30 mouse cellular contexts compared by ENCODE assay signal in the genomic region with DNA sequence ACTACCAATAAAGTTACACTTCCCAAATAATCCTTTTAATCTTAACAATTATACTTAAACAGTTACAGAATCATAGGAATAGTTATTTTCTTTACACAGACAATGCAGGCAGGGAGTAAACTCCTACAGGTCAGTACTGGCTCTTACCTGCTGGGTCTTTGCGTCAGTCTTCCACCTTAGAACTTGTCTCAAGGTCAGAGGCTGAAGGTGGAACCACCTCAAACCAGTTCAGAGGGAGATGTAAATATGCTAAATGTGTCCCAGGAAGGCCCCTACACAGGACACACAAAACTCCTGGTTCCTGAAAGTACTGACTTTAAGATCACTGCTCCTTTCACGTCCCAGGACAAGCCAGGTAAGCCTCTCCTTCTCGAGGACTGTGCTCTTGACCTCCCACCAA. TPM values are rescaled to one million over a fixed set of nuclear protein-coding genes. Genes with fewer than 3 reads are reported as not detected.
A peak's percentile ranks its signal among the peaks of the same experiment; 100 is the strongest.
DNase-seq lines count a peak whose midpoint lies in the region; ATAC-seq and TF ChIP-seq lines count a peak whose summit lies in the region.
"Had no signal": no experiment of that assay in that cellular context is flagged by ENCODE, and none has a peak within 500 bp of the region (broad histone marks: within the 10 kb centered on the region; RNA-seq: fewer than 3 reads in every experiment).

No protein-coding gene starts in this region.

- H3K36me3 ChIP-seq in kidney, adult 2 months (ENCODE audit: control insufficient read depth, insufficient read depth, low read length) = no peaks in the 10 kb centered on the region
- H3K36me3 ChIP-seq in kidney, embryonic 16.5 days (ENCODE audit: insufficient read depth, low read length) = no peaks in the 10 kb centered on the region
- no peaks in the 10 kb centered on the region for H3K36me3 ChIP-seq in forebrain, embryonic 12.5 days (replicated peaks)
- H3K36me3 ChIP-seq: embryonic facial prominence, embryonic 13.5 days; embryonic facial prominence, embryonic 15.5 days; forebrain, embryonic 10.5 days; forebrain, embryonic 15.5 days had no signal

- no peak for ATAC-seq in kidney, embryonic 16.5 days (ENCODE audit: low FRiP score, low TSS enrichment)
- ATAC-seq in forebrain, embryonic 12.5 days (ENCODE audit: low FRiP score) = no peak
- ATAC-seq: CD4-positive, CD25-positive, alpha-beta regulatory T cell, adult 4 months; forebrain, embryonic 13.5 days; forebrain, embryonic 15.5 days; forebrain, postnatal 0 days had no signal

- no peaks in the 10 kb centered on the region for H3K4me1 ChIP-seq in kidney, adult 2 months (ENCODE audit: control insufficient read depth, insufficient read depth, low read length)
- H3K4me1 ChIP-seq in kidney, embryonic 16.5 days (ENCODE audit: insufficient read depth, low read length) = no peaks in the 10 kb centered on the region
- no peaks in the 10 kb centered on the region for H3K4me1 ChIP-seq in forebrain, embryonic 12.5 days
- H3K4me1 ChIP-seq: embryonic facial prominence, embryonic 13.5 days; embryonic facial prominence, embryonic 15.5 days; forebrain, embryonic 10.5 days; forebrain, embryonic 13.5 days; forebrain, embryonic 15.5 days had no signal

- H3K27ac ChIP-seq in kidney, adult 2 months (ENCODE audit: insufficient read depth, low read depth, low read length) = no peak overlapping the region
- no peak overlapping the region for H3K27ac ChIP-seq in kidney, embryonic 16.5 days (ENCODE audit: low read length)
- H3K27ac ChIP-seq in forebrain, embryonic 12.5 days = no peak overlapping the region
- H3K27ac ChIP-seq: embryonic facial prominence, embryonic 13.5 days; embryonic facial prominence, embryonic 15.5 days; forebrain, embryonic 10.5 days; forebrain, embryonic 13.5 days; forebrain, embryonic 15.5 days had no signal

- H3K27me3 ChIP-seq in kidney, adult 2 months (replicated peaks; ENCODE audit: control insufficient read depth, insufficient read depth, low read length) = no peaks in the 10 kb centered on the region
- no peaks in the 10 kb centered on the region for H3K27me3 ChIP-seq in kidney, embryonic 16.5 days (ENCODE audit: insufficient read depth, low read length)
- H3K27me3 ChIP-seq in forebrain, embryonic 12.5 days = no peaks in the 10 kb centered on the region
- H3K27me3 ChIP-seq: CH12.LX; embryonic facial prominence, embryonic 13.5 days; embryonic facial prominence, embryonic 15.5 days; forebrain, embryonic 13.5 days; forebrain, embryonic 15.5 days had no signal

- no peak overlapping the region for H3K4me3 ChIP-seq in kidney, adult 2 months (ENCODE audit: insufficient read depth, low read depth, low read length)
- H3K4me3 ChIP-seq in kidney, embryonic 16.5 days (ENCODE audit: low read length) = no peak overlapping the region
- no peak overlapping the region for H3K4me3 ChIP-seq in forebrain, embryonic 12.5 days (replicated peaks)
- H3K4me3 ChIP-seq: embryonic facial prominence, embryonic 13.5 days; embryonic facial prominence, embryonic 15.5 days; erythroblast, embryonic 14.5 days; forebrain, embryonic 10.5 days; forebrain, embryonic 13.5 days; forebrain, embryonic 15.5 days had no signal

- DNase-seq in heart, adult 11 months = peak; percentile 46
- DNase-seq in heart, postnatal 36 days = no peak
- DNase-seq in kidney, adult 2 months = peak; percentile 14
- peak; percentile 2 for DNase-seq in kidney, postnatal 14 days
- no peak for DNase-seq in kidney, postnatal 10 days
- DNase-seq in ZHBTc4 (ENCODE audit: low read depth, low spot score) = peak; percentile 79
- DNase-seq: adrenal gland, adult 2 months; adrenal gland, postnatal 14 days; adrenal gland, postnatal 36 days; B cell, adult 2 months; cerebellum, adult 18-20 months; cerebellum, adult 8-10 months; cerebellum, adult 9-11 months; cerebellum, postnatal 14 days; cerebellum, postnatal 36 days; embryo, embryonic 11 days; forebrain, postnatal 0 days had no signal

- TF ChIP-seq POLR2A in kidney, adult 2 months (IDR thresholded peaks at IDR 0.05; ENCODE audit: low read depth, low read length) = no peak

- no peaks in the 10 kb centered on the region for H3K9me3 ChIP-seq in kidney, embryonic 16.5 days (ENCODE audit: low read length)
- no peaks in the 10 kb centered on the region for H3K9me3 ChIP-seq in forebrain, embryonic 12.5 days
- H3K9me3 ChIP-seq: embryonic facial prominence, embryonic 13.5 days; embryonic facial prominence, embryonic 15.5 days; forebrain, embryonic 10.5 days; forebrain, embryonic 13.5 days; forebrain, embryonic 15.5 days had no signal

- no peak for TF ChIP-seq CTCF in kidney, adult 2 months (conservative IDR thresholded peaks at IDR 0.05; ENCODE audit: insufficient read depth, insufficient read length, low read depth, low read length)

- no peak overlapping the region for H3K9ac ChIP-seq in kidney, embryonic 16.5 days (replicated peaks; ENCODE audit: low read length)
- H3K9ac ChIP-seq in forebrain, embryonic 12.5 days = no peak overlapping the region
- H3K9ac ChIP-seq: embryonic facial prominence, embryonic 13.5 days; embryonic facial prominence, embryonic 15.5 days; forebrain, embryonic 13.5 days; forebrain, embryonic 15.5 days; forebrain, postnatal 0 days had no signal

- WGBS in kidney, adult 2 months = 44% methylated on average over 3 of the region's 3 CpGs
- 65% methylated on average over 3 of the region's 3 CpGs for WGBS in kidney, embryonic 16.5 days
- 76% methylated on average over 3 of the region's 3 CpGs for WGBS in forebrain, embryonic 12.5 days

- H3K4me2 ChIP-seq in kidney, embryonic 16.5 days (replicated peaks; ENCODE audit: low read depth, low read length) = no peak overlapping the region
- no peak overlapping the region for H3K4me2 ChIP-seq in forebrain, embryonic 12.5 days
- H3K4me2 ChIP-seq: embryonic facial prominence, embryonic 13.5 days; embryonic facial prominence, embryonic 15.5 days; forebrain, embryonic 13.5 days; forebrain, embryonic 15.5 days had no signal

- intact Hi-C loops in heart, postnatal 36 days (cut with DNase I) = no loop called here

RNA-seq across cellular contexts. Expression of a gene that starts 19.5 kb away (rescaled TPM):
- total RNA-seq in heart, postnatal 36 days (2021) = not detected
- 0.14 and 0.22 TPM in 2 replicates for polyA plus RNA-seq in kidney, adult 2 months (2012; rRNA removed)
- polyA plus RNA-seq in kidney, embryonic 16.5 days (2015; fragmentation: Nextera tagmentation; extraction: Ambion mirVana) = 0.67 and 0.85 TPM in 2 replicates
- 0.38 and 0.70 TPM in 2 replicates for polyA plus RNA-seq in forebrain, embryonic 12.5 days (2016; fragmentation: Nextera tagmentation; extraction: Ambion mirVana)
- total RNA-seq: adrenal gland, adult 2 months; adrenal gland, postnatal 14 days; adrenal gland, postnatal 36 days; CH12.LX; common myeloid progenitor, adult 5-6 weeks; MEL had no signal
- polyA plus RNA-seq: CD4-positive, CD25-positive, alpha-beta regulatory T cell, adult 4 months; erythroblast, embryonic 14.5 days had no signal

RNA-seq across cellular contexts. Expression of a gene that starts 37.0 kb away (rescaled TPM):
- total RNA-seq in heart, postnatal 36 days (2021) = 10 to 100 TPM; 19.9 to 22.4 TPM
- 21.4 and 27.9 TPM in 2 replicates for polyA plus RNA-seq in kidney, adult 2 months (2012; rRNA removed)
- polyA plus RNA-seq in kidney, embryonic 16.5 days (2015; fragmentation: Nextera tagmentation; extraction: Ambion mirVana) = 59.4 and 75.7 TPM in 2 replicates
- polyA plus RNA-seq in forebrain, embryonic 12.5 days (2016; fragmentation: Nextera tagmentation; extraction: Ambion mirVana) = 20.2 and 24.7 TPM in 2 replicates
- total RNA-seq: CH12.LX, MEL had no signal

RNA-seq across cellular contexts. Expression of a gene that starts 40.7 kb away (rescaled TPM):
- not detected for total RNA-seq in heart, postnatal 36 days (2021)
- 0.16 and 0.18 TPM in 2 replicates for polyA plus RNA-seq in kidney, adult 2 months (2012; rRNA removed)
- not detected in 2 replicates for polyA plus RNA-seq in kidney, embryonic 16.5 days (2015; fragmentation: Nextera tagmentation; extraction: Ambion mirVana)
- polyA plus RNA-seq in forebrain, embryonic 12.5 days (2016; fragmentation: Nextera tagmentation; extraction: Ambion mirVana) = 0.10 and 0.19 TPM in 2 replicates
- total RNA-seq: adrenal gland, adult 2 months; adrenal gland, postnatal 14 days; adrenal gland, postnatal 36 days; CH12.LX; common myeloid progenitor, adult 5-6 weeks; MEL had no signal
- polyA plus RNA-seq: CD4-positive, CD25-positive, alpha-beta regulatory T cell, adult 4 months; embryonic facial prominence, embryonic 11.5 days; embryonic facial prominence, embryonic 13.5 days; erythroblast, embryonic 14.5 days; forebrain, embryonic 13.5 days had no signal

RNA-seq across cellular contexts. Expression of a gene that starts 45.2 kb away (rescaled TPM):
- 10 to 100 TPM; 18.1 to 19.0 TPM for total RNA-seq in heart, postnatal 36 days (2021)
- 39.6 and 50.2 TPM in 2 replicates for polyA plus RNA-seq in kidney, adult 2 months (2012; rRNA removed)
- 47.2 and 49.2 TPM in 2 replicates for polyA plus RNA-seq in kidney, embryonic 16.5 days (2015; fragmentation: Nextera tagmentation; extraction: Ambion mirVana)
- 48.2 and 49.7 TPM in 2 replicates for polyA plus RNA-seq in forebrain, embryonic 12.5 days (2016; fragmentation: Nextera tagmentation; extraction: Ambion mirVana)

Comparison
In these comparisons a context has a peak if more than half of its experiments do, and no peak if none do; other contexts are left out.
1. DNase-seq: peak in heart, adult 11 months (single experiment), kidney, adult 2 months (single experiment), kidney, postnatal 14 days (single experiment) and ZHBTc4 (single experiment); none in heart, postnatal 36 days (0 of 2) and kidney, postnatal 10 days (single experiment).